25 mouse cellular contexts compared by ENCODE assay signal in genomic region chr17:66370867-66371266, GRCm38 (mm10).
DNase-seq lines count a peak whose midpoint lies in the region; ATAC-seq lines count a peak whose summit lies in the region.
"Had no signal": no experiment of that assay in that cellular context is flagged by ENCODE, and none has a peak within 500 bp of the region (broad histone marks: within the 10 kb centered on the region; RNA-seq: fewer than 3 reads in every experiment).

No protein-coding gene starts in this region.

- no peak overlapping the region for H3K27ac ChIP-seq in kidney, embryonic 14.5 days (ENCODE audit: low read depth, low read length)
- H3K27ac ChIP-seq: embryonic facial prominence, embryonic 10.5 days; embryonic facial prominence, embryonic 15.5 days; forebrain, embryonic 13.5 days; liver, embryonic 12.5 days had no signal

- H3K4me2 ChIP-seq in kidney, embryonic 14.5 days (replicated peaks; ENCODE audit: low read depth, low read length), result no peak overlapping the region
- H3K4me2 ChIP-seq: embryonic facial prominence, embryonic 15.5 days; forebrain, embryonic 13.5 days; liver, embryonic 12.5 days; midbrain, embryonic 11.5 days had no signal

- no peaks in the 10 kb centered on the region for H3K9me3 ChIP-seq in kidney, embryonic 14.5 days (ENCODE audit: control insufficient read depth, low read length)
- H3K9me3 ChIP-seq: embryonic facial prominence, embryonic 10.5 days; embryonic facial prominence, embryonic 15.5 days; forebrain, embryonic 13.5 days; liver, embryonic 12.5 days had no signal

- peak; percentile 40 for DNase-seq in kidney, adult 11 months
- DNase-seq in kidney, postnatal 25 days, result no peak
- DNase-seq in kidney, postnatal 14 days, result peak; percentile 16
- DNase-seq in 3T3-L1 (ENCODE audit: low read depth, low spot score), result peak; percentile 57
- DNase-seq in lung, postnatal 25 days (ENCODE audit: low spot score), result peak; percentile 66
- DNase-seq in adrenal gland, adult 8-10 months, result no peak
- DNase-seq: adrenal gland, adult 2 months; cerebellum, adult 8-10 months; cerebellum, postnatal 25 days; gastrocnemius, postnatal 10 days; kidney, adult 9 months; layer of hippocampus, postnatal 36 days; left cerebral cortex, postnatal 4 days; liver, postnatal 0 days; spleen, adult 18-20 months; thymus, postnatal 25 days had no signal

- ATAC-seq in kidney, embryonic 14.5 days (ENCODE audit: low FRiP score, low TSS enrichment), result no peak
- ATAC-seq: activated CD4-positive, CD25-positive, alpha-beta regulatory T cell, adult 4 months; forebrain, embryonic 13.5 days; hindbrain, embryonic 16.5 days; liver, embryonic 12.5 days; liver, postnatal 0 days; midbrain, embryonic 16.5 days had no signal

- no peak overlapping the region for H3K4me3 ChIP-seq in kidney, embryonic 14.5 days (ENCODE audit: low read length)
- H3K4me3 ChIP-seq: embryonic facial prominence, embryonic 10.5 days; embryonic facial prominence, embryonic 15.5 days; forebrain, embryonic 13.5 days; liver, embryonic 12.5 days had no signal

- WGBS in kidney, embryonic 14.5 days, result 70% methylated on average over 9 of the region's 9 CpGs

- peaks cover 34% of the 10 kb centered on the region for H3K4me1 ChIP-seq in kidney, embryonic 14.5 days (ENCODE audit: control insufficient read depth, insufficient read depth, low read length)
- H3K4me1 ChIP-seq: liver, embryonic 12.5 days had no signal

- no peaks in the 10 kb centered on the region for H3K27me3 ChIP-seq in kidney, embryonic 14.5 days (ENCODE audit: control insufficient read depth, insufficient read depth, low read length)
- H3K27me3 ChIP-seq: embryonic facial prominence, embryonic 15.5 days; forebrain, embryonic 13.5 days; liver, embryonic 12.5 days had no signal

- no peaks in the 10 kb centered on the region for H3K36me3 ChIP-seq in kidney, embryonic 14.5 days (ENCODE audit: control insufficient read depth, insufficient read depth, low read length)
- H3K36me3 ChIP-seq: embryonic facial prominence, embryonic 15.5 days; liver, embryonic 12.5 days had no signal

- no peak overlapping the region for H3K9ac ChIP-seq in kidney, embryonic 14.5 days (ENCODE audit: low read depth, low read length)
- H3K9ac ChIP-seq: embryonic facial prominence, embryonic 15.5 days; forebrain, embryonic 13.5 days; liver, embryonic 12.5 days; liver, postnatal 0 days had no signal

Comparison
In these comparisons a context has a peak if more than half of its experiments do, and no peak if none do; other contexts are left out.
1. DNase-seq: peak in kidney, adult 11 months (single experiment), kidney, postnatal 14 days (single experiment), 3T3-L1 (single experiment) and lung, postnatal 25 days (single experiment); none in kidney, postnatal 25 days (0 of 2) and adrenal gland, adult 8-10 months (single experiment).